Mouse (Mus musculus) stomach, embryonic 14.5 days (tissue): ENCODE measurements around the gene Tia1. TPM values are rescaled to one million over a fixed set of nuclear protein-coding genes. Genes with fewer than 3 reads are reported as not detected.

Experiments
- ATAC-seq: fragments of 200-750 bp; cut with Nextera tagmentation; 2 replicates; pipeline ENCODE4 v1.8.0; 2017; ENCODE audit warnings: low read depth, moderate TSS enrichment; ENCODE audit not compliant: insufficient number of reproducible peaks, insufficient read depth, low FRiP score
- H3K27ac ChIP-seq: fragments of 300-500 bp; sonication (generic); 2 replicates; pipeline ENCODE4 v1.5.1; 2014; ENCODE audit warnings: mild to moderate bottlenecking, low read length, moderate library complexity, mixed read lengths
- H3K27me3 ChIP-seq: fragments of 300-500 bp; sonication (generic); 2 replicates; pipeline ENCODE4 v1.6.1; 2014; ENCODE audit warnings: low read length, control low read depth, mixed read lengths; ENCODE audit not compliant: control insufficient read depth, insufficient read depth
- H3K36me3 ChIP-seq: fragments of 300-500 bp; sonication (generic); 2 replicates; pipeline ENCODE4 v1.6.1; 2014; ENCODE audit warnings: mild to moderate bottlenecking, control low read depth, low read length, moderate library complexity, mixed read lengths; ENCODE audit not compliant: control insufficient read depth, insufficient read depth
- H3K4me1 ChIP-seq: fragments of 300-500 bp; sonication (generic); 2 replicates; pipeline ENCODE4 v1.6.1; 2014; ENCODE audit warnings: low read length, control low read depth, mixed read lengths; ENCODE audit not compliant: control insufficient read depth, insufficient read depth
- H3K4me2 ChIP-seq: fragments of 300-500 bp; sonication (generic); replicated peaks from 2 replicates; pipeline ENCODE4 v1.6.1; 2014; ENCODE audit warnings: low read depth, low read length, control low read depth
- H3K4me3 ChIP-seq: fragments of 300-500 bp; sonication (generic); 2 replicates; pipeline ENCODE4 v1.5.1; 2014; ENCODE audit warnings: low read depth, low read length, control low read depth
- H3K9ac ChIP-seq: fragments of 300-500 bp; sonication (generic); replicated peaks from 2 replicates; pipeline ENCODE4 v1.6.1; 2014; ENCODE audit warnings: low read depth, mild to moderate bottlenecking, control low read depth, low read length, moderate library complexity, mixed read lengths
- H3K9me3 ChIP-seq: fragments of 300-500 bp; sonication (generic); 2 replicates; pipeline ENCODE4 v1.6.1; 2016; ENCODE audit warnings: low read depth, low read length, control low read depth; ENCODE audit not compliant: control insufficient read depth
- WGBS: fragments of 180-500 bp; shearing (Covaris S2); extraction: QIAGEN DNeasy Blood & Tissue Kit; methylation state at CpG from one replicate; pipeline ENCODE4 v1.1.7; 2014; 5-methylcytosine and 5-hydroxymethylcytosine counted together
- polyA plus RNA-seq: library from polyadenylated mRNA; unstranded; fragments of >200 nt; fragmentation: Nextera tagmentation; extraction: Ambion mirVana; gene quantifications from 2 replicates; pipeline ENCODE4 v1.2.1, GENCODE M21; 2014

The Tia1 gene
- polyA plus RNA-seq, 1 experiment from 2014 or later, result 245 TPM

DNA sequence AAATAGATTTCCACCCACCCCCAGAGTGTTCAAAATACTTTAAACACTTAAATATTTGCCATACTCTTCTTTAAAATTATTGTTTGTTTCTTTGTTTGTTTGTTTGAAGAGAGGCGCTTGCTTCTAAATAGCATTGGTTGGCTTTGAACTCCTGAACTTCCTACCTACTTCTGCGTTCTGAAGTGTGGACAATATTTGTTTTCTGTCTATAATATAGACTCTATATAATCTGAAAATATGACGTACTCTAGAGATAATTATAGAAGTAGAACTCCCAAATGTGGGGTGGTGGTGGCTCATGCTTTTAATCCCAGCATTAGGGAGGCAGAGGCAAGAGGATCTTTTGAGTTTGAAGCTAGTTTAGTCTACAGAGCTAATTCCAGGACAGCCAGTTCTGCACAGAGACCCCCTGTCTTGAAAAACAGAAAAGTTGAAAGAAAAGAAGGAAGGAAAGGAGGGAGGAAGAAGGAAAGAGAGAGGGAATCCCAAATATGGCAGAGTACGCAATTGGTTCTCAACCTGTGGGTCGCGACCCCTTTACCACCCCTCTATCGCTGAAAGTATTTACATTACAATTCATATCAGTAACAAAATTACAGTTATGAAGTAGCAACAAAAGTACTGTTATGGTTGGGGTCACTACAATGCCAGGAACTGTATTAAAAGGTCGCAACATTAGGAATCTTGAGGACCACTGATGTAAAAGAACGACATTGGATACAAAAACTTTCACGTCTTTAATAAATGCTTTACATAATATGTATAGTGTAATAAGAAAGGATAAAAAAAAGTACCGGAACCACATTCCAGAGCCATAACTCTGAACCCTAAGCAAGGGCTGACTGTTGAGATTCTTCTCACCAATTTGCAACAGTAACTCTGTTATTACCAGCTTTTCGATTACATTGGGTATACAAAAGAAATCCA, 1.1 kb upstream of the Tia1 start:
- ATAC-seq, result no peak
- Histone ChIP-seq H3K27me3 (no peaks in the 10 kb centered on the region), H3K4me1 (peaks cover 3% of the 10 kb centered on the region; the same call in 1 of the 2 replicates), H3K4me3 (peak overlapping the region; percentile 70), H3K4me2 (peak overlapping the region; percentile 37), H3K27ac (peak overlapping the region; percentile 99; the same call in 1 of the 2 replicates), H3K9ac (no peak overlapping the region; the same call in 1 of the 2 replicates), H3K36me3 (peaks cover 5% of the 10 kb centered on the region; the same call in 1 of the 2 replicates), H3K9me3 (no peaks in the 10 kb centered on the region)
- WGBS, result 34% methylated on average over 12 of the region's 12 CpGs

DNA sequence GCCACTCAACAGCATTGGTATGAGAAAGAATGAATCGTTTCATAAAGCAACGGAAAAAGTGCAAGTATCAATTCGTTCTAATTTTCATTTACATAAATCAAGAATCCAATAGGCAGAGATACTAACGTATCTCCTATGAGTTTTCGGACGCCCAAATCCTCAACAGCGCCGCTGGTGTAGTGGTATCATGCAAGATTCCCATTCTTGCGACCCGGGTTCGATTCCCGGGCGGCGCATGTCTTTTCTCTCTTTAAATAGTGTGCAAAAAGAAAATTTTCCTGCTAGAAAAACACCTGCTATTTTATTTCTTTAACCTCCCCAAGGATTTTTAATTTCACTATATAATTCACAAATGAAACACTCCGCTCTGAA, 305 bp upstream of the Tia1 start:
- ATAC-seq, result peak; percentile 69
- peak overlapping the region; percentile 93 for H3K9ac ChIP-seq
- H3K4me3 ChIP-seq, result peak overlapping the region; percentile 70
- H3K27me3 ChIP-seq, result no peaks in the 10 kb centered on the region
- H3K27ac ChIP-seq, result peak overlapping the region; percentile 99
- H3K4me2 ChIP-seq, result peak overlapping the region; percentile 37
- no peaks in the 10 kb centered on the region for H3K9me3 ChIP-seq
- under 1% methylated on average over 15 of the region's 15 CpGs for WGBS
- H3K36me3 ChIP-seq, result peaks cover 5% of the 10 kb centered on the region; the same call in 1 of the 2 replicates
- H3K4me1 ChIP-seq, result peaks cover 3% of the 10 kb centered on the region; the same call in 1 of the 2 replicates

DNA sequence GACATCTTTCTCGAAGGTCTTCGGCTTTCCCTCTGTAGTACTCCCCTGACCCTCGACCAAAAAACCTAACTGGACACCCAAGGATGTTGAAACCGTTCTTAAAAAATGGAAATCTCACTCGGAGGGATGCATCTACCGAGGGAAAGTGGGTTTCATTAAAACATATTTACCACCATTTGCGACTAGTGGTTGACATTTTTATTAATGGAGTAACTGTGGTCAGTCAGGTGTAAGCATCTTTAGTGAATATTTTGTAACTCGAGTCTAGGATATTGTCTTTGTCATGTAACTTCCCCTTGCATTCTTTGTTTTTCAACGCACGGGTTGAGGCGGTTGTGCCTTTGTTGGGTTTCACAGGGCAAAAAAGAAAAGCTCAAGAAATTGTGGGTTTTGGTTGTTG, 977 bp downstream of the Tia1 start:
- H3K27me3 ChIP-seq, result no peaks in the 10 kb centered on the region
- H3K9ac ChIP-seq, result peak overlapping the region; percentile 93
- 1% methylated on average over 11 of the region's 11 CpGs for WGBS
- no peak for ATAC-seq
- H3K4me1 ChIP-seq, result peaks cover 3% of the 10 kb centered on the region; the same call in 1 of the 2 replicates
- H3K36me3 ChIP-seq, result peaks cover 5% of the 10 kb centered on the region; the same call in 1 of the 2 replicates
- H3K27ac ChIP-seq, result peak overlapping the region; percentile 99
- no peaks in the 10 kb centered on the region for H3K9me3 ChIP-seq
- peak overlapping the region; percentile 70 for H3K4me3 ChIP-seq
- peak overlapping the region; percentile 64 for H3K4me2 ChIP-seq

DNA sequence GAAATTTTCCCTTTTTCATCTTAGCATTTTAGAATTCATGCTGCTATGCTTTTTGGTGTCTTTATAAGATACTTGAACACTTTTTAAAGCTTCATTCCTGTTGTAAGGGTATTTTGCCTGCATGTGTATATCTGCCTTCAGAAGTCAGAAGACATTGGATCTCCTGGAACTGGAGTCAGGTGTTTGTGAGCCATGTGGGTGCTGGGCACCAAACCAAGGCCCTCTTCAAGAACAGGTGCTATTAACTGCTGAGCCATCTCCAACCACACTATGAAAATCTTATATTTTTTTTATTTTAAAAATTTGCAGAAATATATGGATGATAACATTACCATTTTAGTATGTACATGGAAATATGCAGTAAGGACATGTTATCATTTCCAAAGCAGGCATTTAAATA, 2.3 kb downstream of the Tia1 start:
- peaks cover 3% of the 10 kb centered on the region; the same call in 1 of the 2 replicates for H3K4me1 ChIP-seq
- H3K27me3 ChIP-seq, result no peaks in the 10 kb centered on the region
- no peak overlapping the region for H3K9ac ChIP-seq
- no peaks in the 10 kb centered on the region for H3K9me3 ChIP-seq
- H3K27ac ChIP-seq, result no peak overlapping the region
- H3K36me3 ChIP-seq, result peaks cover 5% of the 10 kb centered on the region; the same call in 1 of the 2 replicates
- H3K4me2 ChIP-seq, result peak overlapping the region; percentile 21
- no peak for ATAC-seq
- H3K4me3 ChIP-seq, result peak overlapping the region; percentile 70; the same call in 1 of the 2 replicates

DNA sequence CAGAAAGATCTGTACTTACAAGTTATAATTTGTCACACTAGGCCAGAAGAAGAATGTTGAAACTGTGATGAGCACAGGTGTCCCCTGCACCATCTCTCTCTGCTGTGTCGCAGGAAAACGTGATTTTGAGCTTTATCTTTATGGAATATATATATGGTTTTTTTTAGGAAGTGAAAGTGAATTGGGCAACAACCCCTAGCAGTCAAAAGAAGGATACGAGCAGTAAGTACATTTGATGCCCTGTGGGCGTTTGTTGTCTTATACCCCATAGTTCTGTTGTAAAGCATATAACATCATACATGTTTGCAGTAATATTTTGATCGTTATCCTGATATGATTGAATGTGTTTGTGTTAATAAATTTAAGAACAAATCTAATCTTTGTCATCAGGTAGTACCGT, 14.7 kb downstream of the Tia1 start:
- H3K9ac ChIP-seq, result no peak overlapping the region
- H3K9me3 ChIP-seq, result no peaks in the 10 kb centered on the region
- H3K36me3 ChIP-seq, result peaks cover 72% of the 10 kb centered on the region
- H3K27ac ChIP-seq, result no peak overlapping the region
- 89% methylated on average over 6 of the region's 6 CpGs for WGBS
- no peak overlapping the region for H3K4me2 ChIP-seq
- H3K27me3 ChIP-seq, result no peaks in the 10 kb centered on the region
- H3K4me1 ChIP-seq, result no peaks in the 10 kb centered on the region
- no peak for ATAC-seq
- no peak overlapping the region for H3K4me3 ChIP-seq

DNA sequence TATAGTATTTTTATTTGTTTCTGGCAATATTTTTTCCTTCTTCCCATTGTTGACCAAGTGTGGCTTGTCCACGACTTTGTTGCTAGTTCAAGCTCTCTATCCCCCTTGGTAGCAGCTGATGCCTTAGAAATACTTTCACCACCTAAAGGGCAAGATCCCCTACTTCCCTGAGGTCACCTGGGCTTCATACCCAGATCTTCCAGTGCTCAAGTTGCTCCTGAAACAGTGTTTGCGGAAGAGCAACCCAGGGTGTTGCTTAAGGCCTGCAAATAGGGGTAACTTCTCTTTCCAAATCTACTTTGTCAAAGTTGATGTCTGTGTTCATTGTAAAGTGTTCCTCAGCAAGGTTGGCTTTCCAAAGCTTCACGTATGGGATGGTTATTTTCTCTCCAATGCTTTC, 15.2 kb downstream of the Tia1 start:
- H3K27ac ChIP-seq, result no peak overlapping the region
- no peaks in the 10 kb centered on the region for H3K4me1 ChIP-seq
- H3K36me3 ChIP-seq, result peaks cover 75% of the 10 kb centered on the region
- no peak overlapping the region for H3K9ac ChIP-seq
- H3K4me3 ChIP-seq, result no peak overlapping the region
- ATAC-seq, result no peak
- 89% methylated on average over 3 of the region's 3 CpGs for WGBS
- H3K4me2 ChIP-seq, result no peak overlapping the region
- H3K9me3 ChIP-seq, result no peaks in the 10 kb centered on the region
- H3K27me3 ChIP-seq, result no peaks in the 10 kb centered on the region

DNA sequence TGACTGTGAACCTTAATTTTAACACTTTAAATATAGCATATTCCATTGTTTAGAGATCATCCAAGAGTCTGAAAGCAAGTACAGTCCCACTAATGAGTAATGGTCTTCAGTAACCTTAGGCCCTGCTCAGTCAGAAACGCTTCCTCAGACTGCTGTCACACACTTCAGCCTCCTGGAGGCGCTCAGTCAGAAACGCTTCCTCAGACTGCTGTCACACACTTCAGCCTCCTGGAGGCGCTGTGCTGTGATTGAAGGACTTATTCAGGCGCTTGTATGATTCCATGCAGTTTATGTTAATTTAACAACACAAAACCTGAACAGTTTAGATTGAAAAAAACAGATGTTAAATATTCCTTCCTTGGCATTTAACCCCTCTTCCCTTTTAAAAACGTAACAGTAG, 16.5 kb downstream of the Tia1 start:
- H3K27ac ChIP-seq, result no peak overlapping the region
- 78% methylated on average over 6 of the region's 6 CpGs for WGBS
- H3K4me3 ChIP-seq, result no peak overlapping the region
- H3K9me3 ChIP-seq, result no peaks in the 10 kb centered on the region
- no peaks in the 10 kb centered on the region for H3K27me3 ChIP-seq
- ATAC-seq, result no peak
- H3K9ac ChIP-seq, result no peak overlapping the region
- peaks cover 78% of the 10 kb centered on the region for H3K36me3 ChIP-seq
- H3K4me2 ChIP-seq, result no peak overlapping the region
- H3K4me1 ChIP-seq, result no peaks in the 10 kb centered on the region

DNA sequence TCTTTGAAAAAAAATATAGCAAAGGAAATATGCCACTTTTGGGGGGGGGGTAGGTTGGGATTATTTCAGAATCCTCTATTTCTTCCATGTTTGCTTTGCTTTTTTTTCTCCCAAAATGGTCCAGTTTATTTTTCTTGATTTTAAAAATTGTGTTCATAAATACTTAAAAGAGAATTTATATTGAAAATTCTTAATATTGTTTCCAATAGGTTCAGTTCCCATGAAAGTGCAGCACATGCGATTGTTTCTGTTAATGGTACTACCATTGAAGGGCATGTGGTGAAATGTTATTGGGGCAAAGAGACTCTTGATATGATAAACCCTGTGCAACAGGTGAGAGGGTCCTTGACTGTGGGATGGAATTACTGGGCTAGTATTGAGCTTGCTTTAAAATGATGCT, 22.3 kb downstream of the Tia1 start, which contains the start of gene Gm44790:
Gene Gm44790, plus strand, starts transcription at position 301 of the 400 bp plus-strand sequence.
- Histone ChIP-seq H3K27me3 (no peaks in the 10 kb centered on the region), H3K4me3 (no peak within 1 kb of the TSS), H3K4me2 (no peak within 1 kb of the TSS), H3K36me3 (peaks cover 68% of the 10 kb centered on the region), H3K9ac (no peak within 1 kb of the TSS), H3K4me1 (no peaks in the 10 kb centered on the region), H3K27ac (no peak within 1 kb of the TSS), H3K9me3 (no peaks in the 10 kb centered on the region)
- ATAC-seq, result no peak
- 94% methylated on average over 1 of the region's 1 CpGs for WGBS
